ENCODE assay signal across 10 mouse cellular contexts in genomic region chr5:78584823-78585222, GRCm38 (mm10).
DNase-seq lines count a peak whose midpoint lies in the region; ATAC-seq lines count a peak whose summit lies in the region.
"Had no signal": no experiment of that assay in that cellular context is flagged by ENCODE, and none has a peak within 500 bp of the region (broad histone marks: within the 10 kb centered on the region; RNA-seq: fewer than 3 reads in every experiment).

No protein-coding gene starts in this region.

- no peaks in the 10 kb centered on the region for H3K4me1 ChIP-seq in forebrain, embryonic 12.5 days
- no peaks in the 10 kb centered on the region for H3K4me1 ChIP-seq in forebrain, embryonic 11.5 days (replicated peaks; ENCODE audit: control insufficient read depth, insufficient read depth, low read length)
- H3K4me1 ChIP-seq: limb, embryonic 12.5 days had no signal

- no peak overlapping the region for H3K27ac ChIP-seq in forebrain, embryonic 12.5 days
- H3K27ac ChIP-seq in forebrain, embryonic 11.5 days (ENCODE audit: low read depth, low read length): no peak overlapping the region
- H3K27ac ChIP-seq: limb, embryonic 12.5 days had no signal

- DNase-seq in forebrain, embryonic 11.5 days (ENCODE audit: low spot score): no peak
- peak; percentile 75 for DNase-seq in left cerebral cortex, adult 11 months (ENCODE audit: low spot score)
- DNase-seq in right cerebral cortex, adult 18-20 months: peak; percentile 87
- no peak for DNase-seq in gastrocnemius, postnatal 10 days
- no peak for DNase-seq in adrenal gland, postnatal 10 days
- DNase-seq in ovary, postnatal 36 days (ENCODE audit: low spot score): no peak
- DNase-seq: gastrocnemius, postnatal 25 days had no signal

- no peak overlapping the region for H3K4me3 ChIP-seq in forebrain, embryonic 12.5 days (replicated peaks)
- no peak overlapping the region for H3K4me3 ChIP-seq in forebrain, embryonic 11.5 days (ENCODE audit: low read depth, low read length)
- H3K4me3 ChIP-seq: limb, embryonic 12.5 days had no signal

- no peaks in the 10 kb centered on the region for H3K9me3 ChIP-seq in forebrain, embryonic 12.5 days
- no peaks in the 10 kb centered on the region for H3K9me3 ChIP-seq in forebrain, embryonic 11.5 days (ENCODE audit: control insufficient read depth, low read length)
- H3K9me3 ChIP-seq: limb, embryonic 12.5 days had no signal

- H3K27me3 ChIP-seq in forebrain, embryonic 12.5 days: no peaks in the 10 kb centered on the region
- no peaks in the 10 kb centered on the region for H3K27me3 ChIP-seq in forebrain, embryonic 11.5 days (ENCODE audit: control insufficient read depth, insufficient read depth, low read length)
- H3K27me3 ChIP-seq: limb, embryonic 12.5 days had no signal

- no peak overlapping the region for H3K4me2 ChIP-seq in forebrain, embryonic 12.5 days
- no peak overlapping the region for H3K4me2 ChIP-seq in forebrain, embryonic 11.5 days (ENCODE audit: low read depth, low read length, severe bottlenecking)
- H3K4me2 ChIP-seq: limb, embryonic 12.5 days had no signal

- no peak overlapping the region for H3K9ac ChIP-seq in forebrain, embryonic 12.5 days
- no peak overlapping the region for H3K9ac ChIP-seq in forebrain, embryonic 11.5 days (ENCODE audit: low read length)
- H3K9ac ChIP-seq: limb, embryonic 12.5 days had no signal

- no peaks in the 10 kb centered on the region for H3K36me3 ChIP-seq in forebrain, embryonic 12.5 days (replicated peaks)
- no peaks in the 10 kb centered on the region for H3K36me3 ChIP-seq in forebrain, embryonic 11.5 days (ENCODE audit: control insufficient read depth, insufficient read depth, low read length)
- H3K36me3 ChIP-seq: limb, embryonic 12.5 days had no signal

- 75% methylated on average over 1 of the region's 1 CpGs for WGBS in forebrain, embryonic 12.5 days
- WGBS in forebrain, embryonic 11.5 days: 78% methylated on average over 1 of the region's 1 CpGs

- 0 out of 2 replicates have a peak, but pooled peaks have one; percentile 65 for ATAC-seq in forebrain, embryonic 12.5 days (ENCODE audit: low FRiP score)
- ATAC-seq in forebrain, embryonic 11.5 days (replicated peaks; ENCODE audit: low FRiP score): no peak
- peak; percentile 100 for ATAC-seq in frontal cortex, adult (ENCODE audit: low TSS enrichment)

Comparison
In these comparisons a context has a peak if more than half of its experiments do, and no peak if none do; other contexts are left out.
1. DNase-seq: peak in left cerebral cortex, adult 11 months (single experiment) and right cerebral cortex, adult 18-20 months (single experiment); none in forebrain, embryonic 11.5 days (single experiment), gastrocnemius, postnatal 10 days (single experiment), adrenal gland, postnatal 10 days (single experiment) and ovary, postnatal 36 days (single experiment).